Mouse (Mus musculus): ENCODE measurements around the gene Zcchc8.

The Zcchc8 gene

GRCm38 (mm10) chr5:123684221-123685144 is 36.4 kb downstream of the Zcchc8 start, which contains the start of gene Clip1:
Gene Clip1 (minus strand): TSS chr5:123684618.
- peak; percentile 81 to 83 for DNase-seq (ENCODE audit: inconsistent age in 2 of 2, low spot score in 1 of 2)

DNA sequence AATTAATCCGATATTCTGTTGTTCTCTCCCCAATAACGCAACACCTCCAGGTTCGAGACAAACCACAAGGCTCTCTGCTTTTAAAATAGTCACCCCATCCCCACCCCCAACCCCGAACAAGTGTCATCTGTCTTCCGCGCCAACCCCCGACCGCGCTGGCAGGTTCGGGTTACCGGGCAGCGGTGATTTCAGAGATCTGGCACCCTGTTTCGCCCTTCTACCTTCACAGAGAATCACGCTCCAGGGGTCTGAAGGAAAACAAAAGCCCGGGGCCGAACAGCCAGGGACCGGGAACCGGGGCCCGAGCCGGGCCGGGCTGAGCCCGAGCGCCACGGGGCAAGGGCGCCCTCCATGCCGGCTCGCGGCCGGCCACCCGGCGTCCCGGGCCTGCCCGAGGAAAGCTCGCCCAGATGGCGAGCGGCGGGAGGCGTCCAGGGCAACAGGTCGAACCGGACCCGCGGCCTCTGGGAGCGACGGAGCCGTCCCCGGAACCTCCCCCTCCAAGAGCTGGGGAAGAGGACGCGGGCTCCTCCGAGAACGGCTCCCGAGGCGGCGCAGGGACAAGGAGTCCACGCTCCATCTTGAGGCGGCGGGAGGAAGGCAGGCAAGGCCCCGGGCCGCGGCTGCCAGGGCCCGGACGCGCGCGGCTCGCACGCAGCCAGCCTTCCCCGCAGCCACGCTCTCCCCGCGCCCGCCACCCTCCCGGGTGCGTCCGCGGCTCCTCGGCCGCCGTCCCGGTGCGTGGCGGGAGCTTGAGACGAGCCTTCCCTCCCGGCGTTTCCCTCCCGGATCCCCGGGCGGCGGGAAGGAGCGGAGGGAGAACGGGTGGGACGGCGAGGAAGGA is 37.3 kb downstream of the Zcchc8 start:
- peak; percentile 64 to 93 for DNase-seq (ENCODE audit: inconsistent age in 2 of 2, low spot score in 1 of 2)

GRCm38 (mm10) chr5:123683043-123683376 is 37.9 kb downstream of the Zcchc8 start:
- peak in 1 of 2 experiments; percentile 59 for DNase-seq (ENCODE audit: inconsistent age in 2 of 2, low spot score in 1 of 2)

GRCm38 (mm10) chr5:123682372-123682771 is 38.5 kb downstream of the Zcchc8 start:
- peak in 1 of 2 experiments; percentile 73 for DNase-seq (ENCODE audit: inconsistent age in 2 of 2, low spot score in 1 of 2)

DNA sequence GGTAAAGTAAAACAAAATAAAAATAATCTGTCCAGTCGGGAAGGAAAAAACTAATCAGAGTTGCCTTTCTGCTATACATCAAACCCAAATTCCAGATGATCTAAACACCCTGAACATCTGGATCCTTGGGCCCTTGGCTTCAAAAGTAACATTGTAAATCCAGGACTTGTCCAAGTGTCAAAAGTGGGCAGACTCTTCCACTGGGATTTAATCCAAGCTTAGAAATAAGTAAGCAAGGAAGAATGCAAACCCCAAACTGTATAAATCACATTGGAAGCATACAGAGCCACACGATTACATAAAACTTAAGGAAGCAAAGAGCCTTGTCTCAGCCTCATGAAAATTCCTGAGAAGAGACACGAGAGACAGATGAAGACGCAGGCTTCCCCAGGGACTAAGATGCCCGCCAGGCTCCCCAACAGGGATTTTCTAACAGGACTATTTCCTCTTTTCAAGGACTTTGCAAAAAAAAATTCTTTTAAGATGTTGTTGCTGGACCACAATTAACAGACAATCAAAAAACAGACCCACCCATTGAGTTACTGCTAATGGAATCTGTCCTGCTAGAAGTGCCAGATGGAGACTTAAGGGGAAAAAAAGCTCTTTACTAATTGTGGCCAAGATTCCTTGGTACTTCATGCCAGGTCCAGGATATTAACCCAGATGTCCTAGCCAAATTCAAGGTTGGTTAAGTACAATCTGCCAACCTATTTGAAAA is 41.2 kb downstream of the Zcchc8 start:
- peak in 1 of 2 experiments; percentile 44 for DNase-seq (ENCODE audit: inconsistent age in 2 of 2, low spot score in 1 of 2)

DNA sequence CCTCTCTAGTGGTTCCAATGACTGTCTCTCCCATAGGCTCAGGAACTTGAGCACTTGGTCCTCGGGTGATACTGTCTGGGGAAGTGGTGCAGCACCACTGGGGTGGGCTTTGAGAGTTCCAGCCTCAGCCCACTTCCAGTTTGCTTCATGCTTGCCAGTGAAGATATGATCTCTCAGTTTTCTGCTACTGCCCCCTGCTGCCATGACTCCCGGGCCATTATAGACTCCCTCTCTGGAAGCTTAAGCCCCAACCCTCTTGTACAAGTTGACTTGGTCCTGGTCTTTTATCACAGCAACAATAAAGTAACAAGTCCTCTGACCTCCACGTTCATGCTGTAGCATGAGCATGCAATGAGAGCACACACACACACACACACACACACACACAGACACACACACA is 41.8 kb downstream of the Zcchc8 start:
- peak in 1 of 2 experiments; percentile 56 for DNase-seq (ENCODE audit: inconsistent age in 2 of 2, low spot score in 1 of 2)

DNA sequence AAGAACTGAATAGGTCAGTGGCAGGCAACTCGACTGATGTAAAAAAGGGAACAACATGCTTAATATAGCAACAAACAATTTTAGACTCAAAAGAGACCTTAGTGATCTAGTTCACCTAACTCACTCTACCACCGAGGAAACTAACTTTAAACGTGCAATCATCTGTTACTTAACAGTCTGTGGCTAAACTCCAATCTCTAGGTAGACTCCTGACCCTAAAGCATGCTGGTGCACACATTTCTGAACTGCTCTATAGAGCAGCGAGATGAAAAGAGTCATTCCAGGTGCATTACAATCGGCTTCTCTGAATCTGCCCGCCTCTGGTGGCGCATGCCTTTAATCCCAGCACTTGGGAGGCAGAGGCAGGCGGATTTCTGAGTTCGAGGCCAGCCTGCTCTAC is 45.2 kb downstream of the Zcchc8 start:
- no peak for DNase-seq (ENCODE audit: inconsistent age in 2 of 2, low spot score in 1 of 2)

DNA sequence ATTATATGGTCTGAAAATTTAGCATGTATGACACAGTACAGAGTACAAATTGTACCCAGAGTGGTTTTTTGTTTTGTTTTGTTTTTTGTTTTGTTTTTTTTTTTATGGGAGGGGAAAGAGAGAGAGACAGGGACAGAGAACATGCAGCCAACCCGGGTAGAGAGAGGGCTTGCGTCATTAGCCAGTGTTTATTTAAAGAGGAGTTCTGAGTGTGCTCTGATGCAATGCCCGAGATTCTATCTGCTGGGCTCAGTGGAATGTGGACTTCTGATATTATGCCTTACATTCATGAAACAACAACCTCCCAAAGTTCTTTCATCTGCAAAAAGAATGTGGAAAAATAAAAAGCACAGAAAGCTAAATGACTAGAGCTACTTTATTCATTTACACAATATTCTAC is 45.7 kb downstream of the Zcchc8 start:
- DNase-seq (ENCODE audit: inconsistent age in 2 of 2, low spot score in 1 of 2), result peak in 1 of 2 experiments; percentile 60

DNA sequence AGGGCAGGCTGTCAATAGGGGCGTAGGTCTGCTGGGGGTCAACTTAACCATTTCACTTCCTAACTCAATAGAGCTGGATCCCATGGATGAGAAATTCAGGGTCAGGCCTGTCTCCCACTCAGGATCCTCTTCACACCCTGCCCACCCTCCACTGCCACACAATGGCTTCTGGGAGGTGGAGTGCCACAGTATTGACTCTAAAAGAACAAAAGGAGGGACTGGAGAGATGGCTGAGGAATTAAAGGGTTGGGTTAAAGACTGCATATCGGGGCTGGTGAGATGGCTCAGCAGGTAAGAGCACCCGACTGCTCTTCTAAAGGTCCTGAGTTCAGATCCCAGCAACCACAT is 49.5 kb downstream of the Zcchc8 start:
- DNase-seq (ENCODE audit: inconsistent age in 2 of 2, low spot score in 1 of 2), result no peak

GRCm38 (mm10) chr5:123670800-123671472 is 50.0 kb downstream of the Zcchc8 start:
- peak; percentile 82 to 89 for DNase-seq (ENCODE audit: inconsistent age in 2 of 2, low spot score in 1 of 2)

DNA sequence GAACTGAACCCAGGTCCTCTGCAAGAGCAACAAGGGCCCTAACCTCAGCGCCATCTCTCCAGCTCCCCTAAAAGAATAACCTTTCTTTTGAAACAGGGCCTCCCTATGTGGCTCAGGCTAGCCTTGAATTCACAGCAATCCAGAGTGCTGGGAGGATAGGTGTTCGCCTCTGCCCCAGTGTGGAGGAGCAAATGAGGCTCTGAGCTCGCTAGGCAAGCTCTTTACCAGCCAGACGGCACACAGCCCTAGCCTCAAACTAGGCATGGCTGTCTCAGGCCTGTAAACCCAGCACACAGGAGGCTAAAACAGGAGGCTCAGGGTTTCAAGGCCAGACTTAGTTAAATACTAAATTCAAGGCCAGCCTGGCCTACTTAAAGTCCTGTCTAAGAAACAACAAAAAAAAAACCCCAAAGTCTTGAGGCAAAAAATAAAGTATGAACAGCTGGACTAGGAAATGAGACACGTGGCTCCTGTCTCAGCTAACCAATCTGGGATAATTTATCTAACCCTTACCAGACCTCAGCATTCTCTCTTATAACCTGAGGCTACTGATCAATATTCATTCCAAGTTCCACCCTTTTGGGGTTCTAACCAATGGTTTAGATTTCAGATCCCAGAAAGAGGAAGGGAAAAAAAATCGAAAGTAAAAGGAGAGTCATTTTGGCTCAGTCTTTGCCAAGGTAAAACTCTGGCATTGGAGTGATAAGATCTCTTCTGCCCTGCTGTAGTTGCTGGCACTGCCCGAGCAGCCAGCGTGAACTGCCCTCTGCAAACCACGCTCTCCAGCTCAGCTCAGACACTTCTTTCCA is 50.7 kb downstream of the Zcchc8 start:
- peak; percentile 57 to 89 for DNase-seq (ENCODE audit: inconsistent age in 2 of 2, low spot score in 1 of 2)

DNA sequence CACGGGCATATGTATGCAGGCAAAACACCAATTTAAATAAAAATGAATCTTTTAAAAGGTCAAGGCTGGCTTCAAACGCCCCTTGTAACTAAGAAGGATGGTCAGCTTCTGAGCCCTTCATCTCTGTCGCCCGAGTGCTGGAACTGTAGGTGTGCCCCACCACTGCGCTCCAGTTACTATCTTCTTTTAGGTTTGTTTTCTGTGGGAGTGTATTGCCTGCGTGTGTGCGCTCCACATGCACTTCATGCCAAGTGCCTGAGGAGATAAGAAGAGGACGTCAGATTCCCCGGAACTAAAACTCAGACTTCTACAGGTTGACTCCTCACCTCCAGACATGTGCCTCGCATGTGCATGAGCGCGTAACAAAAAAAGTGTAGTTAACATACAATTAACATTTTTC is 53.0 kb downstream of the Zcchc8 start:
- DNase-seq (ENCODE audit: inconsistent age in 2 of 2, low spot score in 1 of 2), result peak in 1 of 2 experiments; percentile 66

- peak in 1 of 2 experiments; percentile 61 for DNase-seq (ENCODE audit: inconsistent age in 2 of 2, low spot score in 1 of 2)
Measured at GRCm38 (mm10) chr5:123665956-123666355, 54.9 kb downstream of the Zcchc8 start.

- no peak for DNase-seq (ENCODE audit: inconsistent age in 2 of 2, low spot score in 1 of 2)
Measured at GRCm38 (mm10) chr5:123664329-123664728, 56.6 kb downstream of the Zcchc8 start.

GRCm38 (mm10) chr5:123662059-123662458 is 58.8 kb downstream of the Zcchc8 start:
- peak; percentile 58 to 77 for DNase-seq (ENCODE audit: inconsistent age in 2 of 2, low spot score in 1 of 2)

- peak in 1 of 2 experiments; percentile 57 for DNase-seq (ENCODE audit: inconsistent age in 2 of 2, low spot score in 1 of 2)
Measured at GRCm38 (mm10) chr5:123661602-123662001, 59.3 kb downstream of the Zcchc8 start.

DNA sequence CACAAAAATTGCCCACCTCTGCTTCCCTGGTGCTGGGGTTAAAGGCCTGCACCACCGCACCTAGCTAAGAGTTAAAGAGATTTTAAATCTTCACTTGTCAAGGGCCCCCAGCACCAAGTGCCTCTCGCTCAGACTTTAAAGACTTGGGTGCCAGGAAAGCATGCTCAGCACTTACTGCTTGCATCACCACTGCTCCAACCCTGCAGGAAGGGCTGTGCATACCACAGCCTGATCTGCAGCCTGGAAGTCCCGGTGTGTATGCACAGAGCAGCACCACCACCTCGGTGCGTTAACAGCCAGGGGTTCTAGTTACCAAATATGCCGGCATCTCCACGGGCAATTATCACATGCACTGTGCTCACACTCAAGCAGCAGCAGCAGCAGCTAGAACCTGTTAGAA is 63.2 kb downstream of the Zcchc8 start:
- no peak for DNase-seq (ENCODE audit: inconsistent age in 2 of 2, low spot score in 1 of 2)

- no peak for DNase-seq (ENCODE audit: inconsistent age in 2 of 2, low spot score in 1 of 2)
Measured at GRCm38 (mm10) chr5:123654937-123655336, 66.0 kb downstream of the Zcchc8 start.

DNA sequence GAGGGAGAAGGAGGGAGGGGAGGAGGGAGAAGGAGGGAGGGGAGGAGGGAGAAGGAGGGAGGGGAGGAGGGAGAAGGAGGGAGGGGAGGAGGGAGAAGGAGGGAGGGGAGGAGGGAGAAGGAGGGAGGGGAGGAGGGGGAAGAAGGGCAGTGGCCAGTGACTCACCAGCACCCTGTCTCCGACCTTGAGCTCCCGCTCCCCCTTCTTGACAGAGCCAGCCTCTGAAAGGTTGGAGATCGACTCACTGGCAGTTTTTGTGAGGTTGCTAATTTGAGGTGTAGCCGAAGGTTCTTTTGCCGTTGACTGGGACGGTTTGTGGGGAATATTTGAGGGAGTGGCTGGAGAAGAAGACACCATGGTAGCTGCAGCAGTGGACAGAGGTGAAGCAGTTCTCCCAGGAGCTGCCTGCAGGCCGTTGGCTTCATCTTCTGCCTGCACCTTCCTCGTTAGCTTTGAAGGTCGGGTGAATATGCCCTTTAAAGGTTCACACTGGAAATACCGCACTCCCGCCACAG is 67.6 kb downstream of the Zcchc8 start:
- DNase-seq (ENCODE audit: inconsistent age in 2 of 2, low spot score in 1 of 2), result peak; percentile 81 to 88
